Mouse (Mus musculus): ENCODE data around the gene Tmem63a.
A peak's percentile ranks its signal among the peaks of the same experiment; 100 is the strongest.
"Not testable (repeated sequence)": the region's sequence is repeated elsewhere in the genome, so short reads cannot be mapped to it uniquely, and the experiment has no call there.

Gene Tmem63a

GRCm38 (mm10) chr1:180942166-180943031 lies at the start of gene Tmem63a:
Gene Tmem63a (plus strand): TSS chr1:180942344.
- no peak for DNase-seq

GRCm38 (mm10) chr1:180892808-180893207 lies 49.3 kb upstream of the Tmem63a start, which contains the start of gene Lefty2:
Gene Lefty2 (plus strand): TSS chr1:180893108.
- DNase-seq, result no peak

GRCm38 (mm10) chr1:180894088-180894987 lies 47.8 kb upstream of the Tmem63a start:
- DNase-seq, result not testable (repeated sequence)

GRCm38 (mm10) chr1:180901107-180901506 lies 41.0 kb upstream of the Tmem63a start:
- no peak for DNase-seq

- DNase-seq, result no peak
These were observed 39.2 kb upstream of the Tmem63a start for GRCm38 (mm10) chr1:180902915-180903314.

- DNase-seq, result no peak
These were observed 38.5 kb upstream of the Tmem63a start for GRCm38 (mm10) chr1:180903666-180904038.

- DNase-seq, result peak; percentile 94
These were observed 37.9 kb upstream of the Tmem63a start, which contains the start of gene Pycr2 for GRCm38 (mm10) chr1:180904039-180904814. Gene Pycr2 (plus strand): TSS chr1:180904293.

- DNase-seq, result no peak
These were observed 37.4 kb upstream of the Tmem63a start for GRCm38 (mm10) chr1:180904815-180905080.

- DNase-seq, result no peak
These were observed 36.8 kb upstream of the Tmem63a start for GRCm38 (mm10) chr1:180905307-180905706.

GRCm38 (mm10) chr1:180905876-180906275 lies 36.3 kb upstream of the Tmem63a start:
- DNase-seq, result no peak

- no peak for DNase-seq
These were observed 35.5 kb upstream of the Tmem63a start for GRCm38 (mm10) chr1:180906461-180907147.

GRCm38 (mm10) chr1:180911138-180911537 lies 31.0 kb upstream of the Tmem63a start:
- no peak for DNase-seq

- no peak for DNase-seq
These were observed 30.4 kb upstream of the Tmem63a start for GRCm38 (mm10) chr1:180911653-180912287.

GRCm38 (mm10) chr1:180912792-180913191 lies 29.4 kb upstream of the Tmem63a start:
- no peak for DNase-seq

GRCm38 (mm10) chr1:180913797-180914196 lies 28.3 kb upstream of the Tmem63a start:
- no peak for DNase-seq

- DNase-seq, result no peak
These were observed 25.7 kb upstream of the Tmem63a start for GRCm38 (mm10) chr1:180916425-180916824.

GRCm38 (mm10) chr1:180917053-180917452 lies 25.1 kb upstream of the Tmem63a start:
- DNase-seq, result no peak

- DNase-seq, result no peak
These were observed 22.5 kb upstream of the Tmem63a start for GRCm38 (mm10) chr1:180919686-180920085.

GRCm38 (mm10) chr1:180922273-180923048 lies 19.7 kb upstream of the Tmem63a start:
- no peak for DNase-seq

- no peak for DNase-seq
These were observed 17.4 kb upstream of the Tmem63a start for GRCm38 (mm10) chr1:180924737-180925136.

- DNase-seq, result no peak
These were observed 15.9 kb upstream of the Tmem63a start for GRCm38 (mm10) chr1:180926286-180926685.

All from right cerebral cortex, postnatal 25 days (tissue).